Mouse (Mus musculus) lung, postnatal 0 days (tissue): ENCODE results near the gene Efcc1. TPM values are rescaled to one million over a fixed set of nuclear protein-coding genes. Genes with fewer than 3 reads are reported as not detected.

Experiments used
- ATAC-seq: fragments of 200-750 bp; cut with Nextera tagmentation; 2 replicates; pipeline ENCODE4 v1.8.0; 2017; ENCODE audit warnings: moderate library complexity
- DNase-seq: peaks from one replicate; pipeline ENCODE4 v3.0.0-alpha.2; 2016; ENCODE audit warnings: low spot score
- H3K27ac ChIP-seq: fragments of 300-500 bp; sonication (generic); 2 replicates; pipeline ENCODE4 v1.5.1; 2014; ENCODE audit warnings: antibody characterized with exemption, mild to moderate bottlenecking, low read length, mixed read lengths
- H3K27me3 ChIP-seq: fragments of 300-500 bp; sonication (generic); replicated peaks from 2 replicates; pipeline ENCODE4 v1.6.1; 2014; ENCODE audit warnings: low read length, mixed read lengths; ENCODE audit not compliant: insufficient read depth
- H3K36me3 ChIP-seq: fragments of 300-500 bp; sonication (generic); 2 replicates; pipeline ENCODE4 v1.6.1; 2014; ENCODE audit warnings: low read length, mixed read lengths; ENCODE audit not compliant: insufficient read depth
- H3K4me1 ChIP-seq: fragments of 300-500 bp; sonication (generic); 2 replicates; pipeline ENCODE4 v1.6.1; 2014; ENCODE audit warnings: antibody characterized with exemption, low read depth, low read length, mixed read lengths; ENCODE audit not compliant: insufficient read depth
- H3K4me2 ChIP-seq: fragments of 300-500 bp; sonication (generic); replicated peaks from 2 replicates; pipeline ENCODE4 v1.6.1; 2014; ENCODE audit warnings: low read depth, mild to moderate bottlenecking, low read length, moderate library complexity, mixed read lengths
- H3K4me3 ChIP-seq: fragments of 300-500 bp; sonication (generic); 2 replicates; pipeline ENCODE4 v1.5.1; 2014; ENCODE audit warnings: low read depth, low read length
- H3K9ac ChIP-seq: fragments of 300-500 bp; sonication (generic); replicated peaks from 2 replicates; pipeline ENCODE4 v1.6.1; 2014; ENCODE audit warnings: low read depth, mild to moderate bottlenecking
- H3K9me3 ChIP-seq: fragments of 300-500 bp; sonication (generic); 2 replicates; pipeline ENCODE4 v1.6.1; 2016; ENCODE audit warnings: low read length, mixed read lengths
- CTCF ChIP-seq: IDR thresholded peaks from 2 replicates; pipeline ENCODE4 v1.5.1; 2016; ENCODE audit warnings: antibody characterized with exemption, mild to moderate bottlenecking
- EP300 ChIP-seq: IDR thresholded peaks from 2 replicates; pipeline ENCODE4 v1.6.1; 2016; ENCODE audit warnings: antibody characterized with exemption, mild to moderate bottlenecking, control low read depth
- WGBS: fragments of 180-500 bp; shearing (Covaris S2); extraction: QIAGEN DNeasy Blood & Tissue Kit; methylation state at CpG from one replicate; pipeline ENCODE4 v1.1.7; 2014; 5-methylcytosine and 5-hydroxymethylcytosine counted together
- polyA plus RNA-seq: library from polyadenylated mRNA; unstranded; fragments of >200 nt; fragmentation: Nextera tagmentation; extraction: Ambion mirVana; gene quantifications from 2 replicates; pipeline ENCODE4 v1.2.1, GENCODE M21; 2015

The Efcc1 gene
- polyA plus RNA-seq, 1 experiment from 2014 or later, result 4.0 TPM

GRCm38 (mm10) chr6:87788266-87788895 is 57.7 kb downstream of the Efcc1 start:
- WGBS, result 90% methylated on average over 9 of the region's 9 CpGs
- no peak overlapping the region for H3K27ac ChIP-seq

GRCm38 (mm10) chr6:87788896-87789587 is 58.4 kb downstream of the Efcc1 start:
- Histone ChIP-seq H3K4me3 (no peak overlapping the region), H3K9ac (no peak overlapping the region), H3K4me1 (peaks cover 12% of the 10 kb centered on the region), H3K4me2 (no peak overlapping the region), H3K9me3 (no peaks in the 10 kb centered on the region), H3K36me3 (peaks cover 8% of the 10 kb centered on the region; the same call in 1 of the 2 replicates), H3K27ac (peak overlapping the region; percentile 51; the same call in 1 of the 2 replicates), H3K27me3 (no peaks in the 10 kb centered on the region)
- 20% methylated on average over 5 of the region's 5 CpGs for WGBS
- DNase-seq, result peak; percentile 77
- peak; percentile 76 for ATAC-seq
- TF ChIP-seq EP300 (no peak), CTCF (no peak)

More at GRCm38 (mm10) chr6:87788266-87788895, 57.7 kb downstream of the Efcc1 start:
- DNase-seq, result no peak
- no peaks in the 10 kb centered on the region for H3K27me3 ChIP-seq
- H3K9me3 ChIP-seq, result no peaks in the 10 kb centered on the region
- H3K4me3 ChIP-seq, result no peak overlapping the region
- ATAC-seq, result no peak
- H3K36me3 ChIP-seq, result peaks cover 8% of the 10 kb centered on the region; the same call in 1 of the 2 replicates
- peaks cover 12% of the 10 kb centered on the region for H3K4me1 ChIP-seq
- H3K9ac ChIP-seq, result no peak overlapping the region
- H3K4me2 ChIP-seq, result no peak overlapping the region
- TF ChIP-seq CTCF (no peak), EP300 (no peak)

GRCm38 (mm10) chr6:87789791-87790190 is 59.1 kb downstream of the Efcc1 start:
- peak overlapping the region; percentile 51; the same call in 1 of the 2 replicates for H3K27ac ChIP-seq
- no peak overlapping the region for H3K4me3 ChIP-seq
- no peak for TF ChIP-seq CTCF
- TF ChIP-seq EP300, result no peak
- H3K4me2 ChIP-seq, result no peak overlapping the region
- peaks cover 8% of the 10 kb centered on the region; the same call in 1 of the 2 replicates for H3K36me3 ChIP-seq
- WGBS, result 78% methylated on average over 6 of the region's 6 CpGs
- peaks cover 12% of the 10 kb centered on the region for H3K4me1 ChIP-seq
- H3K27me3 ChIP-seq, result no peaks in the 10 kb centered on the region
- no peak overlapping the region for H3K9ac ChIP-seq
- DNase-seq (no peak), ATAC-seq (no peak)
- no peaks in the 10 kb centered on the region for H3K9me3 ChIP-seq

GRCm38 (mm10) chr6:87790779-87791480 is 60.3 kb downstream of the Efcc1 start:
- no peak overlapping the region for H3K9ac ChIP-seq
- H3K4me1 ChIP-seq, result peaks cover 12% of the 10 kb centered on the region
- no peaks in the 10 kb centered on the region for H3K27me3 ChIP-seq
- H3K4me2 ChIP-seq, result no peak overlapping the region
- H3K9me3 ChIP-seq, result no peaks in the 10 kb centered on the region
- H3K4me3 ChIP-seq, result no peak overlapping the region
- H3K27ac ChIP-seq, result no peak overlapping the region
- no peak for TF ChIP-seq CTCF
- TF ChIP-seq EP300, result no peak
- peak; percentile 23; the same call in 1 of the 2 replicates for ATAC-seq
- 64% methylated on average over 7 of the region's 7 CpGs for WGBS
- H3K36me3 ChIP-seq, result peaks cover 8% of the 10 kb centered on the region; the same call in 1 of the 2 replicates
- peak; percentile 31 for DNase-seq

GRCm38 (mm10) chr6:87791826-87792225 is 61.2 kb downstream of the Efcc1 start:
- H3K27me3 ChIP-seq, result no peaks in the 10 kb centered on the region
- no peak overlapping the region for H3K4me2 ChIP-seq
- H3K4me1 ChIP-seq, result peaks cover 12% of the 10 kb centered on the region
- H3K4me3 ChIP-seq, result no peak overlapping the region
- ATAC-seq (no peak), DNase-seq (no peak)
- H3K9ac ChIP-seq, result no peak overlapping the region
- H3K36me3 ChIP-seq, result peaks cover 8% of the 10 kb centered on the region; the same call in 1 of the 2 replicates
- WGBS, result 98% methylated on average over 5 of the region's 5 CpGs
- H3K27ac ChIP-seq, result no peak overlapping the region
- TF ChIP-seq CTCF (no peak), EP300 (no peak)
- no peaks in the 10 kb centered on the region for H3K9me3 ChIP-seq
